Mouse (Mus musculus) small intestine, adult 2 months (tissue): Measurements from ENCODE around the gene Saa2.

ENCODE experiments used
- CTCF ChIP-seq: fragments of 200-500 bp; IDR thresholded peaks from 2 replicates; pipeline ENCODE4 v1.5.1; 2012; ENCODE audit warnings: low read depth, mild to moderate bottlenecking, control low read depth, inconsistent platforms, low read length, moderate library complexity, mixed read lengths; ENCODE audit not compliant: insufficient replicate concordance, insufficient read length; ENCODE audit errors: extremely low read depth
- POLR2A ChIP-seq: fragments of 200-500 bp; IDR thresholded peaks from 2 replicates; pipeline ENCODE4 v1.6.1; 2012; ENCODE audit warnings: low read depth, mild to moderate bottlenecking, control low read depth, inconsistent platforms, low read length, moderate library complexity

GRCm38 (mm10) chr7:46770706-46771105 lies 19.1 kb downstream of the Saa2 start:
- TF ChIP-seq CTCF, result peak; percentile 96; the same call in 1 of the 2 replicates
- no peak for TF ChIP-seq POLR2A
